Mouse (Mus musculus) adrenal gland, postnatal 14 days (tissue): Measurements from ENCODE around the gene Csnk1d. TPM values are rescaled to one million over a fixed set of nuclear protein-coding genes. Genes with fewer than 3 reads are reported as not detected.

Experiments used
- DNase-seq: peaks from one replicate; pipeline ENCODE4 v3.0.0; 2021; ENCODE audit warnings: mixed read lengths
- total RNA-seq: library from RNA; stranded (reverse); gene quantifications from 2 replicates; pipeline ENCODE4 v1.2.3, GENCODE M21; 2021

The Csnk1d gene
- total RNA-seq, 1 experiment from 2014 or later, result 124 TPM

DNA sequence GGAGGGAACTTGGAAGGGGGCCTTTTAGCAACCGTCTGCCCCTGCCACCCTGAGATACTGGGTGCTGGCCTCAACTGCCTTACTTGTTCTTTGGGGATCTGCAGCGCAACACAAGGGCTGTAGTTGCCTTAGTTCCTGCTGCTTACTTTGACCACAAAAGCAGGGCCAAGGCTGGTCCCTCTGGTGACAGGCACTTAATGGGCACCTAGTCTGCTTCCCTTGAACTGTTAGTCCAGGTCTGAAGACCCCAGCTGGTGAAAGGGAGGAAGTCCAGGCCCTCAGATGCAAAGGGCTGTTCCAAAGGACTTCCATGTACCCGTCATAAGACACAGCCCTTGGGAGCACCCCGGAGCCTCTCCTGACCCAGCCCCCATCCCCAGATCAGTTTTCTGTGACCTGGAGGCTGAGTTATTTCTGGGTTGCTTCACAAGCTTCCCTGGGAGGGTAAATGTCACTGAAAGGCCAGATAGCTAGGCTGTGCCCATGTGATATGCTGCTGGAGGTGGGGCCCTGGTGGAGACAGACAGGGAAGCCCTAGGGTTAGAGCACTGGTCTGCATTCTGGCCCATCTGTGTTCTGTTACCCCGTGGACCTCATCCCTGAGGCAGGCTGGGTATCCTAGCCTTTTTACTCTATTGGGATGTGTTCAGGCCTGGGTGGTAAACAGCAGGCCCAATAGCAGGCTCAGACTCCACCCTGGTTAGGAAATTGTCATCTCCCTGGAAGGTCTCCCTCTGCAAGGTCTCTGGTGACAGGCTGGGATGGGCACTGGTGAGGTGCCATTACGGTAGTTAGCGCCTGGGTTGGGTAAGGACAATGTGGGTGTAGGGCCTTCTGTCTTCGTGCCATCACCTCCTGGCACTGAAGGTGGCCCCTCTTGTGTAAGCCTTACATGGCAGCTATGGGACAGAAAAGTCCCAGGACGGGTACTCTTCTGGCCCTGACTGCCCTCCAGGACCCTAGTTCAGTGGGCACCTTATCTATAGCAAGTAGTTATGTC is 39.1 kb downstream of the Csnk1d start:
- no peak for DNase-seq

DNA sequence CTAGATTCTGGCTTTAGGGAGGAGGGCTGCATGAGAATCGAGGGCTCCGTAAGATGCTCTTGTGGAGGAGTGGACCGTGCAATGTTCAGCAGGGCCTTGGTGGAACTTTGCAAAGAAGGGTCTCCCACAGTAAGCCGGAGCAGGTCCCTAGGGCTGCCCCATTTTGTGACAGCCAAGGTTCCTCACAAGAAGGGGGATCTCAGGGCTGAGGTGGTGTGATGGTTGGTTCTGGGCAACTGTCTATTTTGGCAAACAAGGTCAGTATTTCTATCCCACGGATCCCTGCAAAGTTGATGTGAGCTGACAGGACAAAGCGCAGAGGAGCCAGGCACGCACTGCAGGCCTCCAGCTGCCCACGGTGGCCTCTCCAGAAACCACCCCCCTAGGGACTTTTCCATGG is 39.9 kb downstream of the Csnk1d start:
- DNase-seq, result no peak

DNA sequence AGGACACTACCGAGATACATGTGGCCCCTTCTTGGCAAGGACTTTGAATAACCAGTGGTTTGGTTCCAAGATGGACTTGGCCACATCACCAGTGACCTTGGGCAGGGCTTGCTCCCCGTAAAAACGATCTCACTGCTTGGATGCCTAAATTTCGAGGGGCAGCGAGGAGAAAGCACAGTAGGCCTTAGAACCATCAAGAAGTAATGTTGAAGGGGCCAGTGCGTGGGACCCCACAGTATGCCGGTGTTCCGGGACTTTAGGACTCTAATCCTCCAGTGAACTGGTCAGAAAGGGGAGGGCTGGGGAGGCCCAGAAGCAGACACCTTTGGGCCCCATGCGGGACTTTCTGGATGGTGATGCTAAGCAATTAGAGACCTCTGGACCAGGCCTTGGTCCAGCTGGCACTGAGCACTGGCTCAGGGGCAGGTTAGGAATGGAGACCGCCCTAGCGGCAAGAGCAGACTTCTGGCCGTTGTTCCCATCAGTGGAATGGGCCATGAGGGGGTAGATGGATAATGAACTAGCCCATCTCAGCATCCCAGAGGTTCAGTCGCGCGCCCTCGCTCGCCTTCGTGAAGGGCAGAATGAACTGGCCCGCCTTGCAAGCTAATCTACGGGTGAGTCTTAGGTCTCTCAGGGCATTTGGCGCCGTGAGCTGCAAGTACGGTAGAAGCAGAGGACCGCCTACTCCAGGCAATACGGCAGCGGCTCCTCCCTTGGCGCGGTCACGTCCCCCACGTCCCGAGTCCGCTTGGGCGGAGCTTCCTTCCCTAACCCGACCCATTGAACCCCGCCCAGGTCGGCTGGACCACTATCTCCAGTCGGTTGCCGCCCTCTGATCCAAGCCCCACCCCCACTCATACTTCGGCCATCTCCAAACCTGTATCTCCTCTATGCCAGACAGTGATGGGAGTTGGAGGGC is 40.6 kb downstream of the Csnk1d start:
- DNase-seq, result peak; percentile 93

DNA sequence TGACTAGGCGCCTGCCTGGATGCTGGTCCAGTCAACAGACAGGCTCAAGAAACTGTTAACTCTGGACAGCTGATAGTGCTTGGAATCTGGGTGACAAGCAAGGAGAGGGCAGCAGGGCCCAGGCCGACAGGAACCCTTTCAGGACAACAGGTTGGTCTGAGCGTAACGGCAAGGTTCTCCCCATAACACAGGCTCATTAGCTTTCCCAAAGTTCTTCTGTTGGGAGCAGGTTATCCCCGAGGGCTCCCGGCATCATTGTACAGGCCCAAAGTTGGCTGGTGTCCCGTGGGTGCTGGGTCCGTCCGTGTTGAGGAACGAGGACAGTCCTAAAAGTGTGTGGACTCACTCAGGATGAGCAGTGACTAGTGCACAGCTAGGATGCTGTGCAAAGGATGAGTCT is 41.3 kb downstream of the Csnk1d start:
- DNase-seq, result no peak

DNA sequence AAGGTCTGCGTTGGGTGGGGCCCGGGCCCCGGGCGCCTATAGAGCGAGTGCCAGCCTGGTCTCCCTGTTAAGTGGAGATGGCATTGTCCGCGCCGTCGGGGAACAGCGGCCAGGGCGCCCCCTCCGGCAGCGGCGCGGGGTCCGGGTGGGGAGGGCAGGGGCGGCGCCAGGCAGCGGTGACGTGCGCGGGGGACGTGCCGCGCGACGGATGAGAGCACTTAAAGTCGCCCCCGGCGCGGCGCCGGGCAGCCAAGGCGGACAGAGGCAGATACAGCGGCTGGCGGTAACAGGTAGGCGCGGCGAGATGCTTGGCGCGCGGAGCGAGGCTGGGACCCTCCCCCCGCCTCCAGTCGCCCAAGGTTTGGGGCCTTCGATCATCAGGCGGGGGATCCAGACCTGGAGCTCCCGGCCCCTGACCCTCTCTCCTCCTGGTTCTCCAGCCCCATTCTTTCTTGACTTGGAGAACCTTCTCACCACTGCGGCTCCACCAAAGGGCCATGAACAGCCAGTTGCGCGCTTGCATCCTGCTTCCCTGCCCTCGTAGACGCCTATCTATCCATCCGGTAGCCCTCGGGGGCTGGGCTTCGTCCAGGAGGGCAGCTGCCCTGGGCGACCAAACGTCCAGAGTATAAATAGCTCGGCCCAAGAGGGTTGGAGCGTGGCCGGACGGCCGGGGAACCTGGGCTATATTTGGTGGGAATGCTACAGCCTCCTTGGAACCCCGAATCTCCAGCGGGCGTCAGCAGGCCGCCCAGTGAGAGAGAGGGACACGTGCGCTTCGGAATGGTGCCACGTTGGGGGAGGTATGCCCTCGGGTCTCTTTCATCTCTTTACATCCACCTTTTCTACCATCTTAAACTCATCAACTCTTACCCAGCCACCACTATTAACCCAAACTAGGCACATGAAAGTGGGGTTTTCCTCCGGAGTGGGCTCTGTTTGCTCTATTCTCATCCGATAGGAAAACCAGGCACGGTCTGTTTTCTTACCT is 42.0 kb downstream of the Csnk1d start:
- peak; percentile 59 for DNase-seq

DNA sequence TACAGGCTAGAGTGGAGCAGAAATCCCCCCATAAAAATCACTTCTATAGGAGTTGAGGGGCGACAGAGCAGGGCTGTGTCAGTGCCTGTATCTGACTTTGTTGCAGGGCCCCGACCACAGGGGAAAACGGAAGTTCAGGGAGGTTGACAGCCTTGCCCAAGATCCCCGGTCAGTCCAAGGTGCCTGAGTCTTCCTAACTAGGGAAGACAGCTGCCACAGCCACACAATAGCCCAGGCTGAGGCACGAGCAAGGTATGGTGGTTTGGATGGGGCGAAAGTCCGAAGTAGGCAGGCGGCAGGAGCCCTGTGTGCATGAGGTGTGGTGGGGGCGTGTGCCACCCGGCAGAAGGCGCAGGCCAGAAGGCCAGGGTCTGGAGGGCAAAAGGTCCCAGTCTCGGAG is 42.8 kb downstream of the Csnk1d start, which contains the start of gene Slc16a3:
Slc16a3 (plus strand) TSS at position 153 of the 400 bp plus-strand sequence.
- no peak for DNase-seq

DNA sequence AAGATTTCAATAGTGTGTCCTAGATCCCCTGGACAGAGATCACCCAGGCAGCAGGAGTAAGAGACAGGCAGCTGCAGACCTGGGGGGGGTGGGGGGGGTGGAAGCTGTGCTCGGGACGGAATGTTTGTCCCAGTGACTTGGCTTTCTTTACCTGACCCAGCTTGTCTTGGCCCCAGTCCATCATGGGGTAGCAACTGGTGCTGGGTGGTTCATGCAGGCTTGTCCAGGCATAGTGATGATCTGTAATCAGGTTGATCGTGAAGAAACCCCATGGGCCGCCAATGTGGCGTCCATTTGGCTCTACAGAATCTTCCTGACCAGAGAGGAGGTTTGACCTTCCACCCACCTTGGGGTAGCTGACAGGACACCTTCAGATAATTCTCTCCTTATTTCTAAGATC is 45.2 kb downstream of the Csnk1d start:
- DNase-seq, result no peak

DNA sequence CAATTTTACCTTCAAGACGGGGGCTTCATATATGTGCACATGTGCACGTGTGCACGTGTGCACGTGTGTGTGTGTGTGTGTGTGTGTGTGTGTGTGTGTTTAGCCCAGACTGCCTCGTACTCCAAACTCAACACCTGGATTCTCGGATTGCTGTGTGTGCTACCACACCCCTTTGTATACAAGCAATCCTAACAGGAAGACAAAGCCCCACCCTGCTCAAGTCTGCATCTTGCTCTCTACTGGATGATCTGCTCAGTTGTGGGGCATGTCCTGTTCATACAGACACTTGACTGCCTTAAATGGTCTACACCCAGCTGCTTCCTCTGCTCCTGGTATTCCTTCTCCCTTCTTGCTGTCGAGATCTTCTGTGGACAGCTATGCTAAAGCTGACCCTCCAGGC is 45.9 kb downstream of the Csnk1d start:
- no peak for DNase-seq

DNA sequence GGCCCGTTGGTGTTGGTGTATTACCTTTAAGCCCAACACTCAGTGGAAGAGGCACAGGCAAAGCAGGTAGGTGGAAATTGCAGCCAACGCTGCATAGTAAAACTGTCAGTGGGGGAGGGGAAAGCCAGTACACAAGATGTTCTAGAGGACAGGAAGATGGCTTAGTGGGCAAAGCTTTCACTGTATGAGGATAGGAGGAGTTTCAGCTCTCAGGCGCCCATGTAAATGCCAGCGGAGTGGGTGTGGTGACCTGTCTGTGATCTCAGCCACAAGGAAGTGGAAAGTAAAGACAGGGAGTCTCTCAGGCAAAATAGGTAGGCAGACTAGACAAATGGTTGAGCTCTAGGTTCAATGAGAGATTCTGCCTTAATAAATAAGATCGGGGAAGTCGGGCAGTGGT is 50.2 kb downstream of the Csnk1d start:
- no peak for DNase-seq

DNA sequence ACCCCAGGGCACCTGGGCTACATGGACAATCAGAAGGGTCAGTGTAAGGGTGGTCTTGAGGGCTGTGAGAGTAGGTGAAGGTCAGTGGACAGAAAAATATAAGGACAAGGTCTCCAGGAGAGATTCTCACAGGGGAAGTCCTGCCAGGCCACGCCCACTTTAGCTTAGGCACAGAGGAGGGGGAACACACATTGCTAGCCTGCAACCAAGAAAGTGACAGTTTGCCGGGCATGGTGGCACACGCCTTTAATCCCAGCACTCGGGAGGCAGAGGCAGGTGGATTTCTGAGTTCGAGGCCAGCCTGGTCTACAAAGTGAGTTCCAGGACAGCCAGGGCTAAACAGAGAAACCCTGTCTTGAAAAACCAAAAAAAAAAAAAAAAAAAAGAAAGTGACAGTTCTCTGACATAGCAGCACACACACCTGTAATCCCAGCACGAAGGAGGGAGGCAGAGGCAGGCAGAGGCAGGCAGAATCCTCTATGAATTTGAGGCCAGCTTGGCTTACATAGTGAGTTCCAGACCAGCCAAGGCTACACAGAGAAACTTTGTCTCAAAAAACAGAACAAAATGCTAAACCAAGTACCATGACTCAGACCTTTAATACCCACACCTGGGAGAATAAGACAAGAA is 51.3 kb downstream of the Csnk1d start:
- no peak for DNase-seq

DNA sequence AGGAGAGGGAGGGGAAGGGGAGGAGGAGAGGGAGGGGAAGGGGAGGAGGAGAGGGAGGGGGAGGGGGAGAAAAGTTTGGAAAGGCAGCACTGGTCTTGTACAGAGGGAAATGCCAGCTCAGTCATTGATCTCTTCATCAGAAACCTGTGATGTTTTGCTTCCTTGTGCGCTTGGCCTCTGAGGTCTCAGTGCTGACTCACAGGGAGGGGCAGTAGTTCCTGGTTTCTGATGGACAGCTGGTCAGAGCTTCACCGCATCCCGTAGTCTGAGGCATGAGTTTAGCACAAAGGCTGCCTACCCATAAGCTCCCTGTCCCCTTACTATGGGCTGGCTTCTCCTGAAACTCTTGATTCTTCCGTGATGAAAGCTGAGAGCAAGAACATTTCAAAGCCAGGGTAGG is 52.3 kb downstream of the Csnk1d start:
- no peak for DNase-seq

DNA sequence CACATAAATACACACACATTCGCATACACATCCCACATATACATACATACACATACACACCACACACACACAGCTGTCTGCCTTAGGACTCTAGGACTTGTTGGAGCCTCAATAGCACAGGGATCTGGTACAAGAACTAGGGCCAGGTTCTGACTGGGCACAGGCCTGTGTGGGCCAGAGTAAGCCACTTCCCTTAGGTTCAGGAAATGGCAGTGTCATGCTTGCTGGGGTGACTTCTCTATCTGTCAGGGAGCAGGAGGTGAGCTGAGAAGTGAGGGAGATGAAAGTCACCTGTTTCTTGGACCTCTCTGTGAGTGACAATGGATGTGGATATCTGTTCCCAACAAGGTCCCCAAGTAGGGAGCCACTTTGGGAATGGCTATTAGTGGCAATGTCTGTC is 53.2 kb downstream of the Csnk1d start:
- DNase-seq, result no peak

DNA sequence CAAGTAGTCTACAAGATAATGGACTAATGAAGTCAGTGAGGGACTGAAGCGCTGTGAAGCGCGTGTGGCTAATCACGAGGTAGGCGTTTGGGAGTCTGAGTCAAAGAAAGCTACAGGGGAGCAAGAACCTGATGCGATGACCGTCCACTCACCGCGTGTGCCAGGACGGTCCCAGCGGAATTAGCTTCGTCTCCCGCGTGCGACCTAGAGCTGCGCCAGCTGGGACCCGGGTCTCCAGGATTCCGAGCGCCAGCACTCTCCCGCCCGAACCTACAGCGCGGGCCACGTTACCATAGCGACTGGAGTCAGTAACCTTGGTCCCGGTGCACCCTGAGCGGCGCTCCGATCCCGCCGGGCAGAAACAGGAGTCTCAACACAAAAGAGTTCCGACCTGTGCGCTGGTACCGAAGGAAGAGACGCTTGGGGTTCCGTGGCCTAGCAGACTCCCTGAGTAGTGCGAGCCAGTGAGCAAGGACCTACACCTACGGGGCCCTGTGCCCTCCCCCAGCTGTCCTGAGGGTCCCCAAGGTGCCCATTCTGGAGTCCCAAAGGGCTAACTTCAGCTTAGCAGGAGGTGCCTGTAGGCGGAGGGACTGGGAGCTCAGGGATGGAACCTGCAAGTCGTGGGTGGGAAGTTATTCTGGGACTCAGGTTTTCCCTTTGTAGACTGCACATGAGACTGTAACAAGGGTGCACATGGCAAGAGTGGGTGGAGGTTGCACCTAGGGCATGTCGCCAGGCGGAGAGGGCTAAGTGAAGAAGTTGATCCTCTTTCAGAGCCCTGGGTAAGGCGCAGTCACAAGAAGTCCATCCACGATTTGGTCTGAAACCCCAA is 58.3 kb downstream of the Csnk1d start, which contains the start of gene Ccdc57:
Ccdc57 (minus strand) TSS at position 309 of the 835 bp plus-strand sequence.
- peak; percentile 93 for DNase-seq

DNA sequence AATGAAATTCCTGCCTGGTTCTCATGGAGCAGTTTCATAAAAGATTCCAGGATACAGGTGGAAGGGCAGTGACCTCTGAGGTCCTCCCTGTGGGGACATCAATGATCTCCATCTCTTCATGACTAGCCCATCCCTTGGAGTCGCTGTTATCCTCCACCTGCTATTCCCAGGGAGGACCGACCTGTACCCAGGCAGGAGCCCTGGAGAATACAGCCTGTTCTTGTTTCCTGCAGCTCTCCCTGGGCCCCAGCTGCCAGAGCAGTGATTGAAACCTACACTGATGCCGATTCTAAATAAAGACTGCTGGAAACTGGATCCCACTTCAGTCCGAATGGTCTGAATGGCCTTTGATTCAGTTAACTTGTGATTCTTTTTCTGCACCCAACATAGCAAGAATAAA is 59.7 kb downstream of the Csnk1d start:
- no peak for DNase-seq

DNA sequence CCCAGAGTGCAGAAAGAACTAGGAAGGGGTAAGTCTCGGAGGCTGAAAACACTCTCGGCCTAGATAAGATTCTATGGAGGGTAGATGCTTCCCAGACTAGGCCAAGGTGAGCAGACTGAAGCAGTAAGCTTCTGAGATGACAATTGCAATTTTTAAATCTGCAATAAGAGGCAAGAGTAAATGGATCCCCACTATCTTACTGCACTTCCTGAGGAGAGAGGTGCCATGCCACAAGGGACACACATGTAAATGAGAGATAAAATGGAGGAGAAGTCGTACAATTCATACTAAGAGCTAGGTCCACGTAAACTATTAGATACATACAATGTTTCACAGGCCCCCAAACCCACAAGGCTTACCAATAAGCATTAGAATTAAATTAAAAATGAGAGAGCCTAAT is 62.7 kb downstream of the Csnk1d start:
- DNase-seq, result no peak

DNA sequence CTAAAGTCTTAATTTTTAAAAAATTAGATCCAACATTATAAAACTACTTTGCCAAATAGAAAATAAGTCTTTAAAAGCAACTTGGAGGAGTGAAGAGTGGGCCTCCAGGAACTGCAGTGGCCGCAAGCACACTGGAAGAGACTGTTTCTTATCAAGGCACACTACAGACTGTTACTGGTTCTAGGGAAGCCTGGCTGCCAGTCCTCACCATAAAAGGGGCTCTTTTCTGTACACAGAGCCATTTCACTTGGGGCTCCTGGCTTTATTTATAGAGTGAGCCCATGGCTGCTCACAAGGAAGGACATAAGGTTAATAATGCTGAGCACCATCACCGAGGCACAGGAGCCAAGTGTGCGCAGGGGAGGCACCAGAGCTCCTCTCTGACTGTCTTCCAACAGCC is 68.6 kb downstream of the Csnk1d start:
- no peak for DNase-seq

DNA sequence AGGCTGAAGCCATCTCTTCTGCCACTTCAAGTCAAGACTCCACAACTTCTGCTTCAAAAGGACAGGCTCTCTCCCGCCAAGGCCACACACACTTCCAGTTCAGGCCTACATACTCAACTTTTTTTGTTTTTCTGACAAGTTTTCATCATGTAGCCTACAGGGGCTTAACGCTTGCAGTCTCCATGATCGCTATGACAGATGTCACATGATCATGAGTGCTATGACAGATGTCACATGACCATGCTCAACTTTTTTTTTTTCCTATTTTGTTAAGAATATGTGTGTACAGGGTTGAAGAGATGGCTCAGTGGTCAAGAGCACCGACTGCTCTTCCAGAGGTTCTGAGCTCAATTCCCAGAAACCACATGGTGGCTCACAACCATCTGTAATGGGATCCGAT is 73.4 kb downstream of the Csnk1d start:
- no peak for DNase-seq

DNA sequence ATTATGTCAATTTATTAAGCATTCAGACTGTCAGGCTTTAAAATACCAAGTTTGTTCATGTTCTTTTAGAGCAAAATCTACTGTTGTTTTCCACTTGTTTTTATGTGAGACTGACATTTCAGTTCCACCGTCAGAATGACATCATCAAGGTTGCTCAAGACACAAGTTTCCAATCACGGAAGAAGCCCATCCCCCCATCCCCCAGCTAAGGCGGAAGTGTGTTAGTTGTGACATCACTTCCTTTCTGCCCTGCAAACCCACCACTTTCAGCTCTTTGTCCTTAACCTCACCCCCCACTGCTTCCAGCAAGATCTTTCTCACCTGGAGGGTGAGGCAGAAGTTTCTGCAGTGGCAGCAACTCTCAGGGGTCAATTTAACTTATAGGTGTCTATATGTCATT is 74.7 kb downstream of the Csnk1d start:
- DNase-seq, result peak; percentile 44

DNA sequence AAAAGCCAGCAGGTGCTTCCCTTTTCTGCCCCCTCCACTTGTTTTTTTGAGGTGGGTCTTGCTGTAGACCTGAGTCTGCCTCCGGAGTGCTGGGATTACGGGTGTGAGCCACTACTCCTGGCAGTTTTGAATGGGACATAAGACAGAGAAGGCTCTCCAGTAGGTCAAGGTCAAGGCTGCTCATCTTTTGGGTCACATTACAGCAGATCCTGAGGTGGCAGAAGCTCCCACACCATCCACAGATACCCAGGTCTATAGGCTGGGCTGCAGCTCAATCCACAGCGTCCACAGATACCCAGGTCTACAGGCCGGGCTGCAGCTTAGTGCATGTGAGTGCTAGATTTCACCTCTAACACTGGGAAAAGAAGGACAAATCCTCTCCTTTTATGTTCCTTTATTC is 77.3 kb downstream of the Csnk1d start:
- peak; percentile 27 for DNase-seq
